Mouse (Mus musculus): Measurements from ENCODE around the gene Dgcr8. TPM values are rescaled to one million over a fixed set of nuclear protein-coding genes. Genes with fewer than 3 reads are reported as not detected.

The Dgcr8 gene
- polyA plus RNA-seq, 1 experiment from 2014 or later = 40.9 TPM

- Histone ChIP-seq H3K27ac (ENCODE audit: low read depth, low read length) (no peak within 1 kb of the TSS), H3K27me3 (ENCODE audit: control insufficient read depth, insufficient read depth, low read length) (no peaks in the 10 kb centered on the region), H3K36me3 (ENCODE audit: control insufficient read depth, insufficient read depth, low read length) (peaks cover 43% of the 10 kb centered on the region), H3K9ac (ENCODE audit: low read length) (no peak within 1 kb of the TSS), H3K4me3 (ENCODE audit: low read depth, low read length) (no peak within 1 kb of the TSS), H3K4me2 (ENCODE audit: low read depth) (no peak within 1 kb of the TSS), H3K4me1 (ENCODE audit: control insufficient read depth, insufficient read depth, low read length) (no peaks in the 10 kb centered on the region), H3K9me3 (ENCODE audit: control insufficient read depth, low read length) (no peaks in the 10 kb centered on the region)
- 98% methylated on average over 2 of the region's 2 CpGs for WGBS
- DNase-seq (ENCODE audit: low spot score) = no peak
- ATAC-seq (ENCODE audit: insufficient read depth, low FRiP score, low TSS enrichment) = no peak
Observed at GRCm38 (mm10) chr16:18258221-18258620, 30.8 kb downstream of the Dgcr8 start, which contains the start of gene Gm49776. Gene Gm49776 (minus strand): TSS chr16:18258321.

GRCm38 (mm10) chr16:18253866-18254265 lies 35.2 kb downstream of the Dgcr8 start:
- Histone ChIP-seq H3K4me3 (ENCODE audit: low read depth, low read length) (no peak overlapping the region), H3K9me3 (ENCODE audit: control insufficient read depth, low read length) (no peaks in the 10 kb centered on the region), H3K9ac (ENCODE audit: low read length) (no peak overlapping the region), H3K27ac (ENCODE audit: low read depth, low read length) (no peak overlapping the region), H3K27me3 (ENCODE audit: control insufficient read depth, insufficient read depth, low read length) (no peaks in the 10 kb centered on the region), H3K4me2 (ENCODE audit: low read depth) (no peak overlapping the region), H3K36me3 (ENCODE audit: control insufficient read depth, insufficient read depth, low read length) (peaks cover 44% of the 10 kb centered on the region), H3K4me1 (ENCODE audit: control insufficient read depth, insufficient read depth, low read length) (peaks cover 13% of the 10 kb centered on the region)
- ATAC-seq (ENCODE audit: insufficient read depth, low FRiP score, low TSS enrichment) (no peak), DNase-seq (ENCODE audit: low spot score) (no peak)
- WGBS = 100% methylated on average over 1 of the region's 1 CpGs

- ATAC-seq (ENCODE audit: insufficient read depth, low FRiP score, low TSS enrichment) = no peak
Observed at GRCm38 (mm10) chr16:18252736-18253135, 36.3 kb downstream of the Dgcr8 start.

GRCm38 (mm10) chr16:18250828-18251790 lies 37.9 kb downstream of the Dgcr8 start:
- WGBS = 72% methylated on average over 10 of the region's 10 CpGs
- H3K4me2 ChIP-seq (ENCODE audit: low read depth) = peak overlapping the region; percentile 88; the same call in 1 of the 2 replicates
- DNase-seq (ENCODE audit: low spot score) (no peak), ATAC-seq (ENCODE audit: insufficient read depth, low FRiP score, low TSS enrichment) (no peak)
- 0 out of 2 replicates have a peak overlapping the region, but pooled peaks have one; percentile 23 for H3K9ac ChIP-seq (ENCODE audit: low read length)
- no peaks in the 10 kb centered on the region for H3K27me3 ChIP-seq (ENCODE audit: control insufficient read depth, insufficient read depth, low read length)
- no peak overlapping the region for H3K27ac ChIP-seq (ENCODE audit: low read depth, low read length)
- peaks cover 23% of the 10 kb centered on the region for H3K4me1 ChIP-seq (ENCODE audit: control insufficient read depth, insufficient read depth, low read length)
- peak overlapping the region; percentile 6; the same call in 1 of the 2 replicates for H3K4me3 ChIP-seq (ENCODE audit: low read depth, low read length)
- no peaks in the 10 kb centered on the region for H3K9me3 ChIP-seq (ENCODE audit: control insufficient read depth, low read length)
- peaks cover 28% of the 10 kb centered on the region for H3K36me3 ChIP-seq (ENCODE audit: control insufficient read depth, insufficient read depth, low read length)

More at GRCm38 (mm10) chr16:18252736-18253135, 36.3 kb downstream of the Dgcr8 start:
- Histone ChIP-seq H3K27me3 (ENCODE audit: control insufficient read depth, insufficient read depth, low read length) (no peaks in the 10 kb centered on the region), H3K4me2 (ENCODE audit: low read depth) (no peak overlapping the region), H3K9ac (ENCODE audit: low read length) (no peak overlapping the region), H3K4me3 (ENCODE audit: low read depth, low read length) (no peak overlapping the region), H3K9me3 (ENCODE audit: control insufficient read depth, low read length) (no peaks in the 10 kb centered on the region), H3K4me1 (ENCODE audit: control insufficient read depth, insufficient read depth, low read length) (peaks cover 13% of the 10 kb centered on the region), H3K27ac (ENCODE audit: low read depth, low read length) (no peak overlapping the region), H3K36me3 (ENCODE audit: control insufficient read depth, insufficient read depth, low read length) (peaks cover 39% of the 10 kb centered on the region)
- 87% methylated on average over 6 of the region's 6 CpGs for WGBS
- DNase-seq (ENCODE audit: low spot score) = no peak

- Histone ChIP-seq H3K9ac (ENCODE audit: low read length) (peak overlapping the region; percentile 75), H3K27ac (ENCODE audit: low read depth, low read length) (no peak overlapping the region), H3K4me2 (ENCODE audit: low read depth) (peak overlapping the region; percentile 88), H3K36me3 (ENCODE audit: control insufficient read depth, insufficient read depth, low read length) (peaks cover 27% of the 10 kb centered on the region), H3K4me1 (ENCODE audit: control insufficient read depth, insufficient read depth, low read length) (peaks cover 23% of the 10 kb centered on the region), H3K27me3 (ENCODE audit: control insufficient read depth, insufficient read depth, low read length) (no peaks in the 10 kb centered on the region), H3K9me3 (ENCODE audit: control insufficient read depth, low read length) (no peaks in the 10 kb centered on the region), H3K4me3 (ENCODE audit: low read depth, low read length) (peak overlapping the region; percentile 91)
- no peak for ATAC-seq (ENCODE audit: insufficient read depth, low FRiP score, low TSS enrichment)
- WGBS = 61% methylated on average over 4 of the region's 4 CpGs
- no peak for DNase-seq (ENCODE audit: low spot score)
Observed at GRCm38 (mm10) chr16:18250231-18250630, 38.8 kb downstream of the Dgcr8 start.

- 10% methylated on average over 27 of the region's 27 CpGs for WGBS
- Histone ChIP-seq H3K4me3 (ENCODE audit: low read depth, low read length) (peak overlapping the region; percentile 91), H3K27me3 (ENCODE audit: control insufficient read depth, insufficient read depth, low read length) (no peaks in the 10 kb centered on the region), H3K27ac (ENCODE audit: low read depth, low read length) (peak overlapping the region; percentile 86), H3K9ac (ENCODE audit: low read length) (peak overlapping the region; percentile 75), H3K4me1 (ENCODE audit: control insufficient read depth, insufficient read depth, low read length) (peaks cover 23% of the 10 kb centered on the region), H3K4me2 (ENCODE audit: low read depth) (peak overlapping the region; percentile 88), H3K36me3 (ENCODE audit: control insufficient read depth, insufficient read depth, low read length) (peaks cover 33% of the 10 kb centered on the region), H3K9me3 (ENCODE audit: control insufficient read depth, low read length) (no peaks in the 10 kb centered on the region)
- ATAC-seq (ENCODE audit: insufficient read depth, low FRiP score, low TSS enrichment) (peak; percentile 33; the same call in 1 of the 2 replicates), DNase-seq (ENCODE audit: low spot score) (peak; percentile 55)
Observed at GRCm38 (mm10) chr16:18249364-18249967, 39.6 kb downstream of the Dgcr8 start.

- DNase-seq (ENCODE audit: low spot score) = peak; percentile 99
- Histone ChIP-seq H3K4me3 (ENCODE audit: low read depth, low read length) (peak within 1 kb of the TSS; percentile 91), H3K4me1 (ENCODE audit: control insufficient read depth, insufficient read depth, low read length) (peaks cover 23% of the 10 kb centered on the region), H3K4me2 (ENCODE audit: low read depth) (peak within 1 kb of the TSS; percentile 88), H3K27me3 (ENCODE audit: control insufficient read depth, insufficient read depth, low read length) (no peaks in the 10 kb centered on the region), H3K27ac (ENCODE audit: low read depth, low read length) (peak within 1 kb of the TSS; percentile 89), H3K9ac (ENCODE audit: low read length) (peak within 1 kb of the TSS; percentile 94), H3K36me3 (ENCODE audit: control insufficient read depth, insufficient read depth, low read length) (peaks cover 27% of the 10 kb centered on the region), H3K9me3 (ENCODE audit: control insufficient read depth, low read length) (no peaks in the 10 kb centered on the region)
- ATAC-seq (ENCODE audit: insufficient read depth, low FRiP score, low TSS enrichment) = peak; percentile 95
- 0% methylated on average over 87 of the region's 102 CpGs for WGBS
Observed at GRCm38 (mm10) chr16:18248433-18249363, 40.3 kb downstream of the Dgcr8 start, which contains the start of the genes Trmt2a and Ranbp1. Gene Trmt2a (plus strand): TSS chr16:18248679. Gene Ranbp1 (minus strand): TSS chr16:18248732.
